Mouse (Mus musculus): ENCODE data around the gene Olfr1097.

The Olfr1097 gene

DNA sequence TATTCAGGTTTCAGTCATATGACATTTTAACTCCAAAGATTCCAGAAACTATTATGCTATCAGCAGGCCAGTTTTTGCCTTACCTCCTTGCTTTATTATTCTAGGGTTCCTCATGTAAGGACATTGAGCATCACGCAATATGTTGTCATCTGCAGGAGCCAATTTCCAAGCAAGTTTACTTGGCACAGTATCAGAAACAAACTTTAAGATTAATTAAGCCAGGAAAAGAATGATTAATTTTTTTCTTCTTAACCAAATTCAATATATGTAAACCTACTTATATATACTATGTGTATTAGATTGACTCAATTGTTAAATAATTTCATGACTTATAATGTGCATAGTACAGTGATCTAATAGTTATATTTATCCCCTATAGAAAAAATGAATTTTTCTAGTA, at the start of gene Olfr1097:
Gene Olfr1097 (minus strand): TSS at position 101 of the 400 bp plus-strand sequence.
- DNase-seq, result no peak

DNA sequence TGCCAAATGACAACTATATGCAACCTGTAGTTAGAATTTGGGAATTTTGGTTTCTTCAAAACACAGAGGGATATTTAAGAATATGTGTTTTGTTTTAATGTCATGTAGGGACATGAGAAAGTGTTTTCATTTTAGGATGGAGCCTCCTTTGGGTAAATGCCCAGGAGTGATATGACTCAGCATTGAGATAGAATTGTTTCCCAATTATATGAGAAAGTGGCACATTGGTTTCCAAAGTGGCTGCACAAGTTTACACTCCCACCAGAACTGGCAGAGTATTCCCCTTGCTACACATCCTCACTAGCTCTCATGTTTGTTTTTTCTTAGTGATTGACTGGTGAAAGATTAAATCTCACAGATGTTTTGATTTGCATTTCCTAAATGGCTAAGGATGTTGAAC, 34.5 kb upstream of the Olfr1097 start:
- DNase-seq, result no peak

DNA sequence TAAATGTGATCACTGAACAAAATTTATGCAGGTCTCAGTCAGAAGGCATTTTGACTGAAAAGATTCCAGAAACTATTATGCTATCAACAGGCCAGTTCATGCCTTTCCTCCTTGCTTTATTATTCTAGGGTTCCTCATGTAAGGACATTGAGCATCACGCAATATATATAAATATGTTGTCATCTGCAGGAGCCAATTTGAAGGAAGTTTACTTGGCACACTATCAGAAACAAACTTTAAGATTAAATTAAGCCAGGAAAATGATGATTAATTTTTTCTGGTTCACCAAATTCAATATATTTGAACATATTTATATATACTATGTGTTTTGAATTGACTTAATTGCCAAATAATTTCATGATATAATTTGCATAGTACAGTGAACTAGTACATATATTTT, 32.4 kb upstream of the Olfr1097 start, which contains the start of gene Olfr1098:
Gene Olfr1098 (minus strand): TSS at position 101 of the 400 bp plus-strand sequence.
- DNase-seq, result no peak

DNA sequence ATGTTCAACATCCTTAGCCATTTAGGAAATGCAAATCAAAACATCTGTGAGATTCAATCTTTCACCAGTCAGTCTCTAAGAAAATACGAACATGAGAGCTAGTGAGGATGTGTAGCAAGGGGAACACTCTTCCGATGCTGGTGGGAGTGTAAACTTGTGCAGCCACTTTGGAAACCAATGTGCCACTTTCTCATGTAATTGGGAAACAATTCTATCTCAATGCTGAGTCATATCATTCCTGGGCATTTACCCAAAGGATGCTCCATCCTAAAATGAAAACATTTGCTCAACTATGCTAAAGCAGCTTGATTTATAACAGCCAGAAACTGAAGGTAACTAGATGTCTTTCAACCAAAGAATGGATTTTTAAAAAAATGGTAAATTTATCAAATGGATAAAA, 13.6 kb upstream of the Olfr1097 start:
- DNase-seq, result no peak

DNA sequence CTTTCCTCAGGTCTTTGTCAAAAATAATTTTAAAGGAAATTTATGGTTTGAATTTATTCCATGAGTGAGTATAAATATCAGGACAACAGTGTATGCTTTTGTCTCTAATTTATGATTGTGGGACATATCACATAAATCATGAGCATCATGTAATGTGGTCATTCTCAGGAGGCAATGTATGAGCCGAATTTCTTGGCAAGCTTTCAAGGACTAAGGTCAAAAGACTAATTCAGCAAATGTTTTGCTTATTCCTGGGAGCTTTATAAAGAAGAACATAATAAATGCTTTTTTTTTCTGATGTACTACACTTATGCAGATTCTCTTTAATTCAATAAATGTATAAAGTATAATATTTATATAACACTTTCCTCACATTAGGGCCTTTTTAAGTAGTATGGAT, 17.3 kb downstream of the Olfr1097 start, which contains the start of gene Gm13723:
Gene Gm13723 (minus strand): TSS at position 101 of the 400 bp plus-strand sequence.
- no peak for DNase-seq

DNA sequence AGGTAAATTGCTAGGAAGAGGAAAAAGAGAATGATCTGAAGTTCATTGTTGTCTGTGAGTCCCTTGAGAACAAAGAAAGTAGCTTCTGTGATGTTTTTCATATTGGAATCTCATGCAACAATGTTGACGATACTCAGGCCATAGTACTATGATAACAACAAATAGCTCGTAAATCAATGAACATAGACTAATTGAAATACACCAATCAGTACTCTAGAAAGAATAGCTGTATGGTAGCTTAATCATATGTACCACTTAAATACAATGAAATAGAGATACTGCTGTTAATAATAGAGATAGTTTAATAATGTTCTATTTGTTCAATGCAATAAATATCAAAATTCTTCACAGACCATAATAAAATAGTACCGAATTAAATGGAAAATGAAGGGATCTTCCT, 40.4 kb downstream of the Olfr1097 start, which contains the start of gene Olfr1095:
Gene Olfr1095 (minus strand): TSS at position 101 of the 400 bp plus-strand sequence.
- no peak for DNase-seq

Data from cerebellum, adult 9-11 months (tissue).